Mouse (Mus musculus) ES-E14 (cell line): ENCODE results near the gene Gm49333. TPM values are rescaled to one million over a fixed set of nuclear protein-coding genes. Genes with fewer than 3 reads are reported as not detected.
A peak's percentile ranks its signal among the peaks of the same experiment; 100 is the strongest.

Experiments used
- DNase-seq: peaks from one replicate; pipeline ENCODE4 v3.0.0-alpha.2; 2013; ENCODE audit warnings: low read depth, low spot score
- H3K27ac ChIP-seq: 2 replicates; pipeline ENCODE4 v1.5.1; 2012; ENCODE audit warnings: low read depth, mild to moderate bottlenecking, low read length, moderate library complexity, mixed read lengths; ENCODE audit not compliant: poor library complexity, insufficient read depth, severe bottlenecking
- H3K36me3 ChIP-seq: 2 replicates; pipeline ENCODE4 v1.6.1; 2012; ENCODE audit warnings: mild to moderate bottlenecking, low read length, moderate library complexity, mixed read lengths; ENCODE audit not compliant: control insufficient read depth, poor library complexity, insufficient read depth, severe bottlenecking
- H3K4me1 ChIP-seq, 2 experiments: fragments of 150-350 bp in 1 of 2; sonication (generic) in 1 of 2; 2 replicates each; pipeline ENCODE4 v1.6.1; 2012; ENCODE audit warnings: low read length in 2 of 2, mild to moderate bottlenecking in 1 of 2, mixed read lengths in 1 of 2; ENCODE audit not compliant: control insufficient read depth in 2 of 2, insufficient read depth in 2 of 2, poor library complexity in 1 of 2
- H3K4me3 ChIP-seq, 2 experiments: fragments of 150-350 bp in 1 of 2; sonication (generic) in 1 of 2; 2 replicates each; pipeline ENCODE4 v1.5.1; 2012; ENCODE audit warnings: low read length in 2 of 2, low read depth in 1 of 2, mild to moderate bottlenecking in 1 of 2, mixed read lengths in 1 of 2; ENCODE audit not compliant: insufficient read depth in 1 of 2, poor library complexity in 1 of 2, severe bottlenecking in 1 of 2
- H3K9ac ChIP-seq: 2 replicates; pipeline ENCODE4 v1.6.1; 2012; ENCODE audit warnings: low read depth, mild to moderate bottlenecking, low read length, mixed read lengths; ENCODE audit not compliant: poor library complexity, insufficient read depth, severe bottlenecking
- H3K9me3 ChIP-seq: fragments of 150-350 bp; sonication (generic); 2 replicates; pipeline ENCODE4 v1.6.1; 2012; ENCODE audit warnings: low read depth, mild to moderate bottlenecking, low read length; ENCODE audit not compliant: control insufficient read depth, insufficient read depth
- CHD2 ChIP-seq: IDR thresholded peaks from 2 replicates; pipeline ENCODE4 v1.6.1; 2014; ENCODE audit warnings: mild to moderate bottlenecking, low read depth, low read length, inconsistent platforms
- HCFC1 ChIP-seq: IDR thresholded peaks from 2 replicates; pipeline ENCODE4 v1.6.1; 2012; ENCODE audit warnings: low read length, inconsistent platforms, borderline replicate concordance; ENCODE audit not compliant: insufficient read depth
- MAFK ChIP-seq: IDR thresholded peaks from 2 replicates; pipeline ENCODE4 v1.6.1; 2014; ENCODE audit warnings: mild to moderate bottlenecking, low read depth, low read length, inconsistent platforms; ENCODE audit not compliant: insufficient read depth
- ZC3H11A ChIP-seq: IDR thresholded peaks from 2 replicates; pipeline ENCODE4 v1.6.1; 2012; ENCODE audit warnings: low read depth, mild to moderate bottlenecking, inconsistent platforms, low read length, borderline replicate concordance
- ZNF384 ChIP-seq: IDR thresholded peaks from 2 replicates; pipeline ENCODE4 v1.6.1; 2012; ENCODE audit warnings: low read depth, low read length, inconsistent platforms
- in situ Hi-C, 2 experiments: fragments of 600-800 bp; cut with MboI; formaldehyde crosslinking; loops; one replicate each; pipeline ENCODE4 v1.15.1; 2025; ENCODE audit warnings: low sequenced_read_pairs in 2 of 2, inconsistent platforms in 1 of 2; ENCODE audit not compliant: unreplicated experiment in 2 of 2
- total RNA-seq: library from RNA; depleted of rRNA; stranded (reverse); fragments of 300-350 nt; gene quantifications from 2 replicates; pipeline ENCODE4 v1.2.3, GENCODE M21; 2012

Gene Gm49333
- total RNA-seq, 1 experiment: not detected

GRCm38 (mm10) chr16:20621991-20622685, 10.7 kb downstream of the Gm49333 start:
- Histone ChIP-seq H3K9ac (peak overlapping the region; percentile 80), H3K9me3 (no peaks in the 10 kb centered on the region), H3K4me1 (peaks cover 0 to 4% of the 10 kb centered on the region in 2 experiments; a peak in 1 of 4 replicates), H3K27ac (no peak overlapping the region), H3K36me3 (peaks cover 3% of the 10 kb centered on the region; the same call in 1 of the 2 replicates), H3K4me3 (peak overlapping the region; percentile 81 to 93)
- no peak for DNase-seq
- in situ Hi-C loops: no loop called here
- TF ChIP-seq HCFC1 (0 out of 2 replicates have a peak, but pooled peaks have one; percentile 16), CHD2 (no peak)

DNA sequence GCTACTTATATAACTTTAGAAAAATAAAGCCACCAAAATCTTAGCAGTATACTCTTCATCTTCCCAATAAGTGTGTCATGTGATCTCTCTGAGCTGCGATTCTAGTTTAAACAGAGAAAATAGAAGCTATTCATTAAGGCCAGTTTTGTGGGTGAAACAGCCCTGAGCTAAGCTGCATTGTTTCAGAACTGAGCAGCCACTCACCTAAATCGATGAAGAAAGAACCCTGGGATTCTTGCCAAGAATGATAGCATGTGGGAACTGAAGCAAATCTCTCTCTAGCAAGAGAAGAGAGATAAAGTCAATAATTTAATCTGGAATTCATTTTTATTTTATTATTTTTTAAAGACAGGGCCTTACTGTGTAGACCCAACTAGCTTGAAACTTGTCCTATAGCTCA, 11.8 kb downstream of the Gm49333 start:
- no peak overlapping the region for H3K4me3 ChIP-seq
- TF ChIP-seq MAFK (no peak), ZNF384 (no peak), ZC3H11A (no peak), HCFC1 (no peak), CHD2 (no peak)
- H3K4me1 ChIP-seq: peaks cover 0 to 4% of the 10 kb centered on the region in 2 experiments; a peak in 1 of 4 replicates
- H3K9me3 ChIP-seq: no peaks in the 10 kb centered on the region
- H3K9ac ChIP-seq: no peak overlapping the region
- DNase-seq: no peak
- H3K36me3 ChIP-seq: no peaks in the 10 kb centered on the region
- in situ Hi-C loops: no loop called here
- H3K27ac ChIP-seq: no peak overlapping the region

DNA sequence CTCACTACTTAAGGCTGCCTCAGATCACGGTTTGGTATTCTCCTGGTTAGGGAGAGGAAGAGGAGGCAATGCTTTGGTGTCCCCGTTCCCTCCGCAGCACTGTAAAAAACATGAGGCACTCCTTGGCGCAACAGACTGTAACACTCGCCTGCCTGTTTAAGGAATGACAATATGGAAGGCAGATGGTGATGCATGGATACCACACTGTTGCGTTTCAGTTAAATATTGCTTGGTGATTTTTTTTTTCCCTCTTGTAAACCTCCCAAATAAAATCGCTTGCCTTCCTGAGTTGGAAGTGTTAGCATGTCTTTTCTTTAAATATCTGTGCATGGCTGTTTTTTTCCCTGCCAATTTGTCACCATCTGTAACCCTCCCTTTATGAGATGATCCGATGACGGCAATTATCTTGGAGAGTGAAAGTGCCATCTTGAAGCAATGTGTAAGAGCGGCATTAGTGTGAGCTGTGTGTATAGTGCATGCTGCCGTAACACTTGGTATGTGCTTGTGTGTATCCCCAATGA, 17.5 kb downstream of the Gm49333 start:
- no peak overlapping the region for H3K4me3 ChIP-seq
- TF ChIP-seq ZNF384 (no peak), MAFK (no peak), HCFC1 (no peak), ZC3H11A (no peak), CHD2 (no peak)
- no peak for DNase-seq
- H3K27ac ChIP-seq: no peak overlapping the region
- in situ Hi-C loops: no loop called here
- H3K9ac ChIP-seq: no peak overlapping the region
- H3K36me3 ChIP-seq: no peaks in the 10 kb centered on the region; the same call in 1 of the 2 replicates
- H3K9me3 ChIP-seq: no peaks in the 10 kb centered on the region
- H3K4me1 ChIP-seq: no peaks in the 10 kb centered on the region; a peak in 1 of 4 replicates

GRCm38 (mm10) chr16:20629731-20630634, 18.6 kb downstream of the Gm49333 start, which contains the start of gene Ece2:
TSS of gene Ece2 (plus strand) at chr16:20629828.
- Histone ChIP-seq H3K27ac (no peak within 1 kb of the TSS), H3K9ac (peak within 1 kb of the TSS; percentile 82), H3K4me3 (peak within 1 kb of the TSS; percentile 69 to 82), H3K4me1 (no peaks in the 10 kb centered on the region; a peak in 1 of 4 replicates), H3K9me3 (no peaks in the 10 kb centered on the region), H3K36me3 (no peaks in the 10 kb centered on the region; the same call in 1 of the 2 replicates)
- TF ChIP-seq MAFK: 0 out of 2 replicates have a peak, but pooled peaks have one; percentile 41
- no peak for TF ChIP-seq ZNF384
- in situ Hi-C loops: no loop called here
- no peak for DNase-seq
